ENCODE assay signal across 36 mouse cellular contexts in genomic region chr7:91972970-91973369, GRCm38 (mm10).
"Had no signal": no experiment of that assay in that cellular context is flagged by ENCODE, and none has a peak within 500 bp of the region (broad histone marks: within the 10 kb centered on the region; RNA-seq: fewer than 3 reads in every experiment).

No protein-coding gene starts in this region.

- H3K4me1 ChIP-seq: heart, embryonic 10.5 days; heart, embryonic 12.5 days; heart, embryonic 13.5 days; heart, embryonic 15.5 days; hindbrain, embryonic 10.5 days; hindbrain, embryonic 12.5 days; hindbrain, embryonic 13.5 days; hindbrain, embryonic 15.5 days; intestine, embryonic 15.5 days; kidney, embryonic 15.5 days had no signal

- H3K9me3 ChIP-seq: heart, embryonic 10.5 days; heart, embryonic 12.5 days; heart, embryonic 13.5 days; heart, embryonic 15.5 days; hindbrain, embryonic 10.5 days; hindbrain, embryonic 12.5 days; hindbrain, embryonic 13.5 days; hindbrain, embryonic 15.5 days; intestine, embryonic 15.5 days; kidney, embryonic 15.5 days had no signal

- H3K27ac ChIP-seq: heart, adult 2 months; heart, embryonic 10.5 days; heart, embryonic 13.5 days; heart, embryonic 15.5 days; hindbrain, embryonic 10.5 days; hindbrain, embryonic 12.5 days; hindbrain, embryonic 13.5 days; hindbrain, embryonic 14.5 days; hindbrain, embryonic 15.5 days; hindbrain, postnatal 0 days; intestine, embryonic 15.5 days; kidney, embryonic 15.5 days; kidney, postnatal 0 days had no signal

- H3K36me3 ChIP-seq: heart, embryonic 10.5 days; heart, embryonic 12.5 days; heart, embryonic 13.5 days; heart, embryonic 15.5 days; hindbrain, embryonic 10.5 days; hindbrain, embryonic 12.5 days; hindbrain, embryonic 13.5 days; hindbrain, embryonic 15.5 days; intestine, embryonic 15.5 days; kidney, embryonic 15.5 days had no signal

- H3K9ac ChIP-seq: heart, embryonic 12.5 days; heart, embryonic 13.5 days; heart, embryonic 15.5 days; hindbrain, embryonic 12.5 days; hindbrain, embryonic 13.5 days; hindbrain, embryonic 14.5 days; hindbrain, embryonic 15.5 days; intestine, embryonic 15.5 days; kidney, embryonic 15.5 days had no signal

- H3K4me2 ChIP-seq: heart, embryonic 11.5 days; heart, embryonic 12.5 days; heart, embryonic 13.5 days; heart, embryonic 15.5 days; hindbrain, embryonic 12.5 days; hindbrain, embryonic 13.5 days; hindbrain, embryonic 14.5 days; hindbrain, embryonic 15.5 days; intestine, embryonic 15.5 days; kidney, embryonic 15.5 days had no signal

- DNase-seq: heart, adult 18-20 months; heart, adult 2 months; heart, postnatal 10 days; heart, postnatal 14 days; heart, postnatal 36 days; heart, postnatal 4 days; kidney, adult 11 months; kidney, adult 18-20 months; kidney, adult 2 months; kidney, adult 8-10 months; kidney, adult 9 months; kidney, postnatal 10 days; kidney, postnatal 14 days; kidney, postnatal 25 days; kidney, postnatal 36 days; kidney, postnatal 4 days; layer of hippocampus, adult 9-11 months; layer of hippocampus, postnatal 36 days had no signal

- ATAC-seq: hindbrain, embryonic 16.5 days; hindbrain, postnatal 0 days; inflammation-experienced regulatory T-cells, adult 6 months; intestine, embryonic 15.5 days; intestine, embryonic 16.5 days; intestine, postnatal 0 days had no signal

- H3K27me3 ChIP-seq: heart, embryonic 12.5 days; heart, embryonic 13.5 days; heart, embryonic 15.5 days; hindbrain, embryonic 12.5 days; hindbrain, embryonic 13.5 days; hindbrain, embryonic 15.5 days; intestine, embryonic 15.5 days; kidney, embryonic 15.5 days had no signal

- H3K4me3 ChIP-seq: heart, adult 2 months; heart, embryonic 10.5 days; heart, embryonic 12.5 days; heart, embryonic 13.5 days; heart, embryonic 15.5 days; hindbrain, embryonic 10.5 days; hindbrain, embryonic 12.5 days; hindbrain, embryonic 13.5 days; hindbrain, embryonic 15.5 days; intestine, embryonic 15.5 days; kidney, embryonic 15.5 days had no signal
